Mouse (Mus musculus) layer of hippocampus, adult 2 months (tissue): ENCODE data around the gene Celf2. TPM values are rescaled to one million over a fixed set of nuclear protein-coding genes. Genes with fewer than 3 reads are reported as not detected.

Source experiments
- DNase-seq, 2 experiments: peaks; one replicate each; pipeline ENCODE4 v3.0.0; 2022; ENCODE audit warnings: low spot score in 2 of 2
- H3K27ac ChIP-seq: fragments of 200-600 bp; 2 replicates; pipeline ENCODE4 v1.8.1; 2022
- H3K4me3 ChIP-seq: fragments of 200-600 bp; 2 replicates; pipeline ENCODE4 v1.8.1; 2022; ENCODE audit warnings: mild to moderate bottlenecking
- CTCF ChIP-seq: fragments of 200-600 bp; conservative IDR thresholded peaks from 2 replicates; pipeline ENCODE4 v1.8.1; 2022; ENCODE audit warnings: antibody characterized with exemption, mild to moderate bottlenecking, moderate library complexity
- total RNA-seq, 2 experiments: library from RNA; stranded (reverse); gene quantifications; 2 replicates each; pipeline ENCODE4 v1.2.3; 2021

The Celf2 gene
- total RNA-seq, 2 experiments from 2014 or later = 500 to 535 TPM

DNA sequence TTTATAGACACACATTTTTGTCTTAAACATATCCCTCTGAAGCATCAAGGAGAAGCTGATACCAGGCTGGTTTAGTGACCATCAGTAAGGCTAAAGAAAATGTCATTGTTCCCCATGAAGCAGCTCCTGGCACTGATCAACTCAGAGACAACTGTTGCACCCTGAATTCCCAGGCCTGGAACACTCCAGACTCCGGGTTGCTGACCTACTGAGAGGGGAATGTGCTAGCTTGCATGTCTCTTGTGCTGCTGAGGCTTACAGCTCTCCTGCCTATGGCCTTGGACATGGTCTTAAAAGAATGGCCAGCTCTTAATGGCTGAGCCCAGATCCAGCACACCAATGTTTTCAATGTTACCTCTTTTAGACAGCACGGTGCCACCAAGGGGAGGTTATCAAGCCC, 970.9 kb downstream of the Celf2 start:
- DNase-seq = no peak
- Histone ChIP-seq H3K27ac (peak overlapping the region; percentile 37; the same call in 1 of the 2 replicates), H3K4me3 (no peak overlapping the region)
- TF ChIP-seq CTCF = no peak

DNA sequence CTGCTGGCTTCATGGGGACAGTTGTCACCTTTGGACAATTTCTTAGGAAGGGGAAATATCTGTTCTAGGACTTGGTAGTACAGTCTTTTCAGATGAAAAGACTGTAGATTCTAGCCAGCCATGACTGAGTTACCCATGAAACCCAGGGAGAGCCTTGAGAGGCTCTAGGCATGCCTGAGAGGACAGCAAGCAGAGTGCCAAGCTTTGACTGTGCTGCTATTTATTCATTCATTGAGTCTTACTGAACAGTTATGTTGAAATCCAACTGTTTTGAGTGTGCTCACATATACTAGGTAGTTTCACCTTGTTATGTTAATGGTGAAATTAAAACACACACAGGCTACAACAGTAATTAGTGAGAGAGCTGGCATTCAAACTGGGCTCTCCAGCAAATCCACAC, 971.3 kb downstream of the Celf2 start:
- no peak overlapping the region for H3K4me3 ChIP-seq
- no peak for DNase-seq
- no peak for TF ChIP-seq CTCF
- peak overlapping the region; percentile 37; the same call in 1 of the 2 replicates for H3K27ac ChIP-seq

- no peak overlapping the region for H3K4me3 ChIP-seq
- peak in 1 of 2 experiments; percentile 9 for DNase-seq
- no peak for TF ChIP-seq CTCF
- peak overlapping the region; percentile 37 for H3K27ac ChIP-seq
These were observed 972.0 kb downstream of the Celf2 start for GRCm38 (mm10) chr2:6537326-6537725.

DNA sequence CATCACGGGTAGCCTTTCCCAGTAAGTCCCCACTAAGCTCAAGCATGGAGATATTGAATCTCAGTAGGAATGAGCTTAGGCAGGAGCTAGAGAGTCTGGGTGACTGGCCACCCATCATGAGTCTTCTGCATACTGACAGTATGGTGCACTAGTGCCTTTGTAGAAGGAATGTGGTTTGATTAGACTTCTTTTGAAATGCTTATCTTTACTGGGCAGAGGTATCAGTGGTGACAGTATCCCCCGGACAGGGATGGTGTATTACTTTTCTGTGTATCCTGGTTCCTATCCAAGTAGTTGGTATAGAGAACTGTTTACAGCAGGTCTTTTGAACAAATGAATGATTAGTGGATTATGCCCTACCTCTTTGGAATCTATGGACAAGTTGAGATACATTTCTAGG, 973.0 kb downstream of the Celf2 start:
- peak in 1 of 2 experiments; percentile 8 for DNase-seq
- no peak overlapping the region for H3K27ac ChIP-seq
- no peak for TF ChIP-seq CTCF
- H3K4me3 ChIP-seq = no peak overlapping the region

DNA sequence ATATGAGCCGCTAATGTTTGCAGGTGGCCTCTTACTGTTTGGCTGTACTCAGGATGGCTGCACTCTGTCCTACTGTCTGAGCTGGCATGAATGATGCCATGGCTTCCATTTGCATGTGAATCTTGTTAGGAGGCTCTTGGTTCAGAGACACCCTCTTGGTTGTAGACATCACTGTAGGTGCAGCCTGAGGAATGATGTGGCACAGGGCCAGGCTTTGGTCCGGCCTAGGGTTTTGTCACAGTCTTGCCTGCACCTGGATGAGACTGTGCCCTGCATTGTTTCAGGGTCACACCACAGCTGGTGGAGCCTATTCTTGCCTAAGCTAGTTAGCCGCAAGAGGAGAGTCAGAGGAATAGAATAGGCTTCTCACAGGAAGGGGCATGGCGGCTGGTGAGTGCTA, 977.0 kb downstream of the Celf2 start:
- H3K4me3 ChIP-seq = no peak overlapping the region
- TF ChIP-seq CTCF = no peak
- DNase-seq = no peak
- no peak overlapping the region for H3K27ac ChIP-seq

- TF ChIP-seq CTCF = no peak
- Histone ChIP-seq H3K27ac (no peak overlapping the region), H3K4me3 (no peak overlapping the region)
- no peak for DNase-seq
These were observed 981.3 kb downstream of the Celf2 start for GRCm38 (mm10) chr2:6528076-6528475.

DNA sequence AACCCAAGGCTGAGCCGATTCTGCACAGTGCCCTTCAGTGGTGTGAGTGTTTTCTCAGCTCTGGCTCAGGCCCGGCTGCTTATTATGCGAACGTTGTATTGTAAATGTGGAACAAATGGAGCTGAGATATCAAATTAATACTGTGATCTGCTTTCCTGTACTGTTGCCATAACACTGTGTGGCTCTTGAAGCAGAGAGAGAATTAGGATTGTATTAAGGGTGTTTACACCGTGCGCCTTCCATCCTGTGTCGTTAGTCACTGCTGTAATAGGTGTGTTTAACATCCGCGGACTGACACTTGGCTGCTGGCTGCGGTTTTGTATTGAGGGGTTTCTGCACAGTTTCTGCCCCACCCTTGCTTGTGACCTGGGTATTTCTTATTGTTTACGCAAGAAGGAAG, 982.5 kb downstream of the Celf2 start:
- no peak for DNase-seq
- H3K4me3 ChIP-seq = no peak overlapping the region
- TF ChIP-seq CTCF = no peak
- H3K27ac ChIP-seq = no peak overlapping the region

DNA sequence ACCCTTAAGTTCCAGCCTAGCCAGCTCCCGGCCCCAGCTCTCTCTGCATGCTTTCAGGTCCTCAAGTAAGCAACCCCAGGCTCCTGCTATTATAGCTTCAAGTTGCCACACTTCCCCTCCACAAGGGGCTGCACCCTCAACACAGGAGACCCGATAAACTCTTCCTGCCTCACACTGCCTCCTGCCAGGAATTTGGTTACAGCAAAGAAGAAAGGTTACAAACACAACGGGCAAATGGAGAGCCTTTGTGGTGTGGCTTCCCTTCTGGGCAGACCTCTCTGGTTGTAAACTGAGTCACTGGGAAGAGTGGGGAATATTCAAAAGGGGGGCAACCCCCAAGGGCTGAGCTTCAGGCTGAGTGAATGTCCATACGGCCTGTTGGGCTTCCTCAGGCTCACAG, 983.1 kb downstream of the Celf2 start:
- no peak overlapping the region for H3K27ac ChIP-seq
- no peak overlapping the region for H3K4me3 ChIP-seq
- TF ChIP-seq CTCF = no peak
- DNase-seq = no peak

GRCm38 (mm10) chr2:6523924-6524300, 985.5 kb downstream of the Celf2 start:
- TF ChIP-seq CTCF = no peak
- H3K27ac ChIP-seq = peak overlapping the region; percentile 90
- peak in 1 of 2 experiments; percentile 59 for DNase-seq

GRCm38 (mm10) chr2:6523261-6523923, 986.0 kb downstream of the Celf2 start:
- Histone ChIP-seq H3K27ac (peak overlapping the region; percentile 90), H3K4me3 (peak overlapping the region; percentile 15; the same call in 1 of the 2 replicates)
- TF ChIP-seq CTCF = no peak

More at GRCm38 (mm10) chr2:6523924-6524300, 985.5 kb downstream of the Celf2 start:
- H3K4me3 ChIP-seq = peak overlapping the region; percentile 15; the same call in 1 of the 2 replicates

DNA sequence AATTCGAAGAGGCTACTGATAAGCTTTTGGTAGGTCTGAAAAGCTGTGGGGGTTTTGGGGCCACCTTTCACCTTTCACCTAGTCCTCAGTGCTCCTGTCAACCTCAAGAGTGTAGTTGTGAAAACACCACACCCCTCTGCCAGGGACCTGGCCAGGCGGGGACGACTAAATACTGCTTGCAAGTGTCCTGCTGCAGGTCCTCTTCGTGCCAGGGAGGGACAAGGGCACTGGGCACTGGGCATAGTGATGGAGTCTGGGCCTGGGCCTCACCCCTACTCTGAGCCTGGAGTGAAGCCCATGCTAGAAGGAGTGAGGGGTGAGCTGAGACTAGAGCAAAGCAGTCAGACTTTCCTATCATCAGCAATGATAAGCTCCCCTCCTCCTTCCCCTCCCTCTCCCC, 987.0 kb downstream of the Celf2 start:
- no peak for TF ChIP-seq CTCF
- H3K27ac ChIP-seq = no peak overlapping the region
- DNase-seq = no peak
- H3K4me3 ChIP-seq = no peak overlapping the region

More at GRCm38 (mm10) chr2:6523261-6523923, 986.0 kb downstream of the Celf2 start:
- DNase-seq = no peak

DNA sequence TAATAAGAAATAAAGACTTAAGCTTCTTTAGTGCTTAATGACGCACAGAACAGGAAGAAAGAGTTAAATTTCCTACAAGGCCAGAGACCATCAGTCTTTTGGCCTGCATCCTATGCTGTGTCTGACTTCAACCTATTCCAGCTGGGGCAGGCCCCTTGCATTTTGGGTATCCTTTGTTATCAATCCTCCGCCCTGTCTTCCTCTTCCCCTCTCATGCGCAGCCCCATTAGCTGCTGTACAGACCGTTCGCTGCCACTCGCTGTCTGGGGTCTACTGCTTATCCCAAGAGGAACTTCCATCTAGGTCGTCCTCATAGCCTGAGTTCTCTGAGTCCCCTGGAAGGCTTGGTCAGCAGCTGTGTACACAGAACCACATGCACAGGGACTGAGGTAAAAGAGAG, 996.2 kb downstream of the Celf2 start:
- no peak for TF ChIP-seq CTCF
- Histone ChIP-seq H3K4me3 (no peak overlapping the region), H3K27ac (no peak overlapping the region)
- no peak for DNase-seq

GRCm38 (mm10) chr2:6507071-6507470, 1002.3 kb downstream of the Celf2 start:
- TF ChIP-seq CTCF = no peak
- H3K4me3 ChIP-seq = no peak overlapping the region
- DNase-seq = no peak

More at GRCm38 (mm10) chr2:6507071-6507470, 1002.3 kb downstream of the Celf2 start:
- H3K27ac ChIP-seq = peak overlapping the region; percentile 39; the same call in 1 of the 2 replicates
